Mouse (Mus musculus): ENCODE results near the gene Bfar. TPM values are rescaled to one million over a fixed set of nuclear protein-coding genes. Genes with fewer than 3 reads are reported as not detected.

The Bfar gene
- polyA plus RNA-seq, 1 experiment, result 24.1 TPM

DNA sequence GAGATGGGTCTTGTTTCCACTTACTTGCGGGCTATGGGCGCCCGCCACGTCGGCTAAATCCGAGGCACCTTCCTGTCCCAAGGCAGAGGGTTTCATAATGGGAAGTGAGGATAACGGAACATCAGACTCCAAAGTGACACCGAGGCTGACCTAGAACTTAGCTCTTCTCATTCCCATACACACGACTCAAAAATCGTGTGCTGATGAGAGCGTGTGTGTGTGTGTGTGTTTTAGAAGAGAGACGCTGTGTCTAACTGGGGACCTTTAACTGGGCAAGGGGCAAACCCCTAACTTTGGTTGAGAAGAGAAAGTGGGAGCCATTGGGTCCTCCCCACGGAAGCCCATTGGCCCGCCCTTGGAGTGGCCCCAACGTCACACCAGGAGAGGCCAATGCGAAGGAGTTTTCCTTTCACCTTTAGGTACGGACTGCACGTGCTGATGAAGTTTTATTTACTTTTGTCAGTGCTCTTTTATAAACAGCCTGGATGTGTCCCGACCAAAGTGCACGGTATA lies 784 bp downstream of the Bfar start:
- Histone ChIP-seq H3K4me3 (ENCODE audit: low read depth, low read length) (peak overlapping the region; percentile 92), H3K9ac (ENCODE audit: low read depth, poor library complexity, severe bottlenecking) (peak overlapping the region; percentile 77), H3K4me1 (ENCODE audit: control insufficient read depth, insufficient read depth, low read length) (no peaks in the 10 kb centered on the region), H3K36me3 (ENCODE audit: control insufficient read depth, insufficient read depth, low read length, poor library complexity, severe bottlenecking) (peaks cover 9% of the 10 kb centered on the region), H3K27me3 (ENCODE audit: control insufficient read depth, insufficient read depth, low read length, poor library complexity, severe bottlenecking) (no peaks in the 10 kb centered on the region), H3K27ac (ENCODE audit: insufficient read depth, low read length) (no peak overlapping the region), H3K9me3 (replicated peaks; ENCODE audit: control insufficient read depth, insufficient read depth, low read length, poor library complexity, severe bottlenecking) (no peaks in the 10 kb centered on the region)
- TF ChIP-seq POLR2A (IDR thresholded peaks at IDR 0.05; ENCODE audit: insufficient read depth, low read length) (no peak), CTCF (IDR thresholded peaks at IDR 0.05; ENCODE audit: low read depth, low read length) (no peak), EP300 (IDR thresholded peaks at IDR 0.05; ENCODE audit: insufficient read depth, low read depth, low read length) (no peak)

DNA sequence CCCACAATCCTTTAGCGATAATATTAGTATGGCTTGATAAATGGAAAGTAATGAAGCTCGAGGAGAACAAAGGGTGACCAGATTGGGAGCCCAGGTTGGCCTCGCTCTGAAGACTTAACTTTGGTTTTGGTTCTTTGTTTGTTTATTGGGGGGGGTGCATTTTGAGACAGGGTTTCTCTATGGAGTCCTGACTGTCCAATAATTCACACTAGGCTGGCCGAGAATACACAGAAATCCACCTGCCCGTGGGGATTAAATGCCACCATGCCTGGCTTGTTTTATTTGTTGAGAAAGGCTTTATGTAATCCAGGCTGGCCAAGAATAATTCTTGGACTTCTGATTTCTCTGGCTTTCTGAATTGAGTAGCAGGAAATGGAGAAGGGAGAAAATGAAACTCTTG lies 1.5 kb downstream of the Bfar start:
- no peak overlapping the region; the same call in 1 of the 2 replicates for H3K9ac ChIP-seq (ENCODE audit: low read depth, poor library complexity, severe bottlenecking)
- peaks cover 12% of the 10 kb centered on the region for H3K36me3 ChIP-seq (ENCODE audit: control insufficient read depth, insufficient read depth, low read length, poor library complexity, severe bottlenecking)
- no peak overlapping the region for H3K4me3 ChIP-seq (ENCODE audit: low read depth, low read length)
- H3K9me3 ChIP-seq (replicated peaks; ENCODE audit: control insufficient read depth, insufficient read depth, low read length, poor library complexity, severe bottlenecking), result no peaks in the 10 kb centered on the region
- H3K27ac ChIP-seq (ENCODE audit: insufficient read depth, low read length), result no peak overlapping the region
- H3K27me3 ChIP-seq (ENCODE audit: control insufficient read depth, insufficient read depth, low read length, poor library complexity, severe bottlenecking), result no peaks in the 10 kb centered on the region
- no peaks in the 10 kb centered on the region for H3K4me1 ChIP-seq (ENCODE audit: control insufficient read depth, insufficient read depth, low read length)
- no peak for TF ChIP-seq EP300 (IDR thresholded peaks at IDR 0.05; ENCODE audit: insufficient read depth, low read depth, low read length)
- no peak for TF ChIP-seq POLR2A (IDR thresholded peaks at IDR 0.05; ENCODE audit: insufficient read depth, low read length)
- no peak for TF ChIP-seq CTCF (IDR thresholded peaks at IDR 0.05; ENCODE audit: low read depth, low read length)

DNA sequence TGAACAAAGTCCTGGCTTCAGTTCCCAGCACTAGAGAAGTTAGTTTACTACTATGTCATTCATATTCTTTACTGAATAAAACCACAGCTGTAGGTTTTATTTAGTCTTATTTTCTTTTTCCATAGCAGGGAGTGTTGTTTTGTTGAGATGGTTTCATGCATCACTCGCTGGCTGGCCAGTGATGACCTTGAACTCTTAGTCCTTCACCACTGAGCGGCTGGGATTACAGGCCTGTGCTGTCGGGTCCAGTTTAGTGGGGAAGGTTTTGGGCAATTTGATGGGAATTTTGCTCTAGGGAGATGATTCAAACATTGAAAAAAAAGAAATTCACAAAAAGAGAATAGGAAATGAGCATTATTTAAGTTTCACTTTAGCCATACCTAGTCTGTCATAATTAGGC lies 2.9 kb downstream of the Bfar start:
- no peak overlapping the region for H3K4me3 ChIP-seq (ENCODE audit: low read depth, low read length)
- no peak overlapping the region for H3K9ac ChIP-seq (ENCODE audit: low read depth, poor library complexity, severe bottlenecking)
- peaks cover 12% of the 10 kb centered on the region for H3K36me3 ChIP-seq (ENCODE audit: control insufficient read depth, insufficient read depth, low read length, poor library complexity, severe bottlenecking)
- no peaks in the 10 kb centered on the region for H3K9me3 ChIP-seq (replicated peaks; ENCODE audit: control insufficient read depth, insufficient read depth, low read length, poor library complexity, severe bottlenecking)
- H3K4me1 ChIP-seq (ENCODE audit: control insufficient read depth, insufficient read depth, low read length), result no peaks in the 10 kb centered on the region
- TF ChIP-seq POLR2A (IDR thresholded peaks at IDR 0.05; ENCODE audit: insufficient read depth, low read length) (no peak), CTCF (IDR thresholded peaks at IDR 0.05; ENCODE audit: low read depth, low read length) (no peak), EP300 (IDR thresholded peaks at IDR 0.05; ENCODE audit: insufficient read depth, low read depth, low read length) (no peak)
- no peaks in the 10 kb centered on the region for H3K27me3 ChIP-seq (ENCODE audit: control insufficient read depth, insufficient read depth, low read length, poor library complexity, severe bottlenecking)
- H3K27ac ChIP-seq (ENCODE audit: insufficient read depth, low read length), result no peak overlapping the region

DNA sequence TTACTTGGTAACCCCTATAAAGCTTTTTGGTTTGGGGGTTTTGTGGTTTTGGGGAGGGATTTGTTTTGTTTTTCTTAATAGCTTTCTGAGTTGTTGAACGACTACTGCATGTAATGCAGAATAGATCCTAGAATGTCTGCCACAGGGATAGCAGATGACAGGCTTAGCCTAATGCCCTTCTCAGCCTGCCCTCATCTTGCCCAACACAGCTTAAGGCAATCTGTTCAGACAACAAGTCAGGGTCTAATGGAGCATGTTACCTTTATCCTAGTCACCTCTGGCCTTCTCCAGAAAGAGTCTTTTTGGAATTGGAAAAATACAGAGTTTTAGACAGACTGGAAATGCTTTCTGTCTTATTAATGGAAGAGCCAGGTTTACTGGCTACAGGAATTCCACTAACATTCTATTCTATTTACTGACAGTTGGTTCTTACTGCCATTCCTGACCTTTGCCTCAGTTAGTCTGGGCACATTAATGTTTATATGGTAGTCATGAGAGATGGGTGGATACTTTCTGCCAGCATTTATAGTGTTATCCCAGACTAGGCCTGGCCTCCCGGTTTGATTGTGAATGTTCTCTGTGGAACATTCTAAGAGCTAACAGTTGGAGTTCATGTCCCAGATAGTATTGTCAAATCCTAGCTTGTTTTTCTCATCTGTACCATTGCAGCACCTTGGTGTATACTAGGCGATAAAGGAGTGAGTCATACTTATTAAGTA lies 7.1 kb downstream of the Bfar start:
- H3K9me3 ChIP-seq (replicated peaks; ENCODE audit: control insufficient read depth, insufficient read depth, low read length, poor library complexity, severe bottlenecking), result no peaks in the 10 kb centered on the region
- peaks cover 12% of the 10 kb centered on the region for H3K36me3 ChIP-seq (ENCODE audit: control insufficient read depth, insufficient read depth, low read length, poor library complexity, severe bottlenecking)
- no peak overlapping the region for H3K4me3 ChIP-seq (ENCODE audit: low read depth, low read length)
- H3K4me1 ChIP-seq (ENCODE audit: control insufficient read depth, insufficient read depth, low read length), result no peaks in the 10 kb centered on the region
- H3K27ac ChIP-seq (ENCODE audit: insufficient read depth, low read length), result no peak overlapping the region
- TF ChIP-seq CTCF (IDR thresholded peaks at IDR 0.05; ENCODE audit: low read depth, low read length) (no peak), EP300 (IDR thresholded peaks at IDR 0.05; ENCODE audit: insufficient read depth, low read depth, low read length) (no peak), POLR2A (IDR thresholded peaks at IDR 0.05; ENCODE audit: insufficient read depth, low read length) (no peak)
- no peak overlapping the region for H3K9ac ChIP-seq (ENCODE audit: low read depth, poor library complexity, severe bottlenecking)
- H3K27me3 ChIP-seq (ENCODE audit: control insufficient read depth, insufficient read depth, low read length, poor library complexity, severe bottlenecking), result no peaks in the 10 kb centered on the region

DNA sequence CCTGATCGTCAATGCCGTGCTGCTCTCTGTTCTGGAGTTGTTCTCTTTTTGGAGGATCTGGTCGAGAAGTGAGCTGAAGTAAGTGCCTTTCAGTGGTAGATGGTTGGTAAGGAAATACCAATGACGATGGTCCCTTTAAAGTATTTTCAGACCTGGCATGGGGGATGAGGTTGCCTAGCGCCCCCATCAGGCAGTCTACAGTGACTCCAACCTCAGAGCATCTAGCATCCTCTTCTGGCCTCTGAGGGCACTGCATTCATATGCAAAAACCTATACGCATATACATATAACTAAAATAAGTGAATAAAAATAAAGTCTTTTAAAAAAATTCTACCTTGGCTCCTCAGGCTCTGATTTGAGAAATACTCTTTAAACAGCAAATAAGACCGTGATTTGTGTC lies 27.3 kb downstream of the Bfar start:
- no peak overlapping the region for H3K9ac ChIP-seq (ENCODE audit: low read depth, poor library complexity, severe bottlenecking)
- H3K27ac ChIP-seq (ENCODE audit: insufficient read depth, low read length), result no peak overlapping the region
- no peaks in the 10 kb centered on the region for H3K27me3 ChIP-seq (ENCODE audit: control insufficient read depth, insufficient read depth, low read length, poor library complexity, severe bottlenecking)
- H3K9me3 ChIP-seq (replicated peaks; ENCODE audit: control insufficient read depth, insufficient read depth, low read length, poor library complexity, severe bottlenecking), result no peaks in the 10 kb centered on the region
- peaks cover 21% of the 10 kb centered on the region for H3K36me3 ChIP-seq (ENCODE audit: control insufficient read depth, insufficient read depth, low read length, poor library complexity, severe bottlenecking)
- no peaks in the 10 kb centered on the region for H3K4me1 ChIP-seq (ENCODE audit: control insufficient read depth, insufficient read depth, low read length)
- no peak for TF ChIP-seq POLR2A (IDR thresholded peaks at IDR 0.05; ENCODE audit: insufficient read depth, low read length)
- TF ChIP-seq CTCF (IDR thresholded peaks at IDR 0.05; ENCODE audit: low read depth, low read length), result peak; percentile 88
- H3K4me3 ChIP-seq (ENCODE audit: low read depth, low read length), result no peak overlapping the region

DNA sequence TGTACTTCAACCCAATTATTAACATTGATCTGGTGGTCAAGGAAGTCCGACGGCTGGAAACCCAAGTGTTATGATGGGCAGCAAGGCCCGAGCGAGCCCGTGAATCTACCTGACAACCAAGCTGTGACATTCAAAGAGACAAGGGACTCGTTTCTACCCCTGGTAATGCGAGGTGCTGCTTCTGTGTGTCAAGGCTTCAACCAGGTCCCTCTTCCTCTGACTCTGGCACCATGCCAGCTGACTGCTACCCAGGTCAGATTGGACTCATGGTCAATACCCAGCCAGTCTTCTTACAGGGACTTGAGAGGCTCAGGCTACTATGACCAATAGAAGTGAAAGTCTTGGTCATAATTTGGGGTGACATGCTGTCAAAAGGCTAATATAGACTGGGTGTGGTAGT lies 30.5 kb downstream of the Bfar start:
- no peaks in the 10 kb centered on the region for H3K27me3 ChIP-seq (ENCODE audit: control insufficient read depth, insufficient read depth, low read length, poor library complexity, severe bottlenecking)
- H3K9ac ChIP-seq (ENCODE audit: low read depth, poor library complexity, severe bottlenecking), result no peak overlapping the region
- no peak overlapping the region for H3K27ac ChIP-seq (ENCODE audit: insufficient read depth, low read length)
- TF ChIP-seq EP300 (IDR thresholded peaks at IDR 0.05; ENCODE audit: insufficient read depth, low read depth, low read length) (no peak), CTCF (IDR thresholded peaks at IDR 0.05; ENCODE audit: low read depth, low read length) (no peak), POLR2A (IDR thresholded peaks at IDR 0.05; ENCODE audit: insufficient read depth, low read length) (no peak)
- no peak overlapping the region for H3K4me3 ChIP-seq (ENCODE audit: low read depth, low read length)
- peaks cover 9% of the 10 kb centered on the region for H3K36me3 ChIP-seq (ENCODE audit: control insufficient read depth, insufficient read depth, low read length, poor library complexity, severe bottlenecking)
- no peaks in the 10 kb centered on the region for H3K4me1 ChIP-seq (ENCODE audit: control insufficient read depth, insufficient read depth, low read length)
- no peaks in the 10 kb centered on the region for H3K9me3 ChIP-seq (replicated peaks; ENCODE audit: control insufficient read depth, insufficient read depth, low read length, poor library complexity, severe bottlenecking)
